Mouse (Mus musculus) layer of hippocampus, adult 18-20 months (tissue): ENCODE measurements around the gene Gh. TPM values are rescaled to one million over a fixed set of nuclear protein-coding genes. Genes with fewer than 3 reads are reported as not detected.

Source experiments
- DNase-seq, 2 experiments: peaks; one replicate each; pipeline ENCODE4 v3.0.0; 2022; ENCODE audit warnings: low spot score in 2 of 2
- total RNA-seq, 2 experiments: library from RNA; stranded (reverse); gene quantifications; 2 replicates each; pipeline ENCODE4 v1.2.3; 2021

Gene Gh
- total RNA-seq, 2 experiments from 2014 or later, result not detected

- no peak for DNase-seq
Measured at GRCm38 (mm10) chr11:106271131-106271793, 30.4 kb downstream of the Gh start.

GRCm38 (mm10) chr11:106269060-106269431 lies 32.6 kb downstream of the Gh start:
- peak in 1 of 2 experiments; percentile 40 for DNase-seq

GRCm38 (mm10) chr11:106268326-106269059 lies 33.2 kb downstream of the Gh start:
- DNase-seq, result peak; percentile 59 to 88

GRCm38 (mm10) chr11:106267871-106268270 lies 33.8 kb downstream of the Gh start:
- DNase-seq, result no peak

- DNase-seq, result peak in 1 of 2 experiments; percentile 39
Measured at GRCm38 (mm10) chr11:106267311-106267852, 34.3 kb downstream of the Gh start.

- no peak for DNase-seq
Measured at GRCm38 (mm10) chr11:106266431-106266830, 35.2 kb downstream of the Gh start.

- no peak for DNase-seq
Measured at GRCm38 (mm10) chr11:106265570-106265969, 36.1 kb downstream of the Gh start.

GRCm38 (mm10) chr11:106264988-106265387 lies 36.7 kb downstream of the Gh start:
- DNase-seq, result no peak

- DNase-seq, result no peak
Measured at GRCm38 (mm10) chr11:106263963-106264362, 37.7 kb downstream of the Gh start.

GRCm38 (mm10) chr11:106260826-106261450 lies 40.7 kb downstream of the Gh start:
- no peak for DNase-seq

- no peak for DNase-seq
Measured at GRCm38 (mm10) chr11:106256775-106257174, 44.9 kb downstream of the Gh start.

- peak; percentile 95 to 99 for DNase-seq
Measured at GRCm38 (mm10) chr11:106255685-106256451, 45.8 kb downstream of the Gh start, which contains the start of the genes Ftsj3 and Psmc5. TSS of gene Ftsj3 (minus strand) at chr11:106256079. TSS of gene Psmc5 (plus strand) at chr11:106256154.

- DNase-seq, result no peak
Measured at GRCm38 (mm10) chr11:106255174-106255573, 46.5 kb downstream of the Gh start.

GRCm38 (mm10) chr11:106254767-106255166 lies 46.9 kb downstream of the Gh start:
- no peak for DNase-seq

Other genes with a start within 250 kb of the Gh start
- 10 to 100 TPM; 18.3 TPM for gene Taco1, start 235.8 kb downstream of the Gh start, total RNA-seq
- 10 to 100 TPM; 30.4 to 32.6 TPM for gene Map3k3, start 217.3 kb downstream of the Gh start, total RNA-seq
- gene Gm10840, start 141.0 kb downstream of the Gh start, total RNA-seq, result 1 to 10 TPM in 1 of 2 experiments, not detected in 1; 1.4 TPM
- 100 to 1,000 TPM; 144 to 147 TPM for gene Limd2, start 141.0 kb downstream of the Gh start, total RNA-seq
- 10 to 100 TPM; 26.6 to 29.2 TPM for gene Strada, start 99.7 kb downstream of the Gh start, total RNA-seq
- gene Ccdc47, start 85.5 kb downstream of the Gh start, total RNA-seq, result 100 to 1,000 TPM in 1 of 2 experiments, 10 to 100 TPM in 1; 96.3 to 100 TPM
- gene Ddx42, start 84.9 kb downstream of the Gh start, total RNA-seq, result 10 to 100 TPM; 65.8 to 68.2 TPM
- 10 to 100 TPM; 26.2 to 31.1 TPM for gene Ftsj3, start 45.8 kb downstream of the Gh start, total RNA-seq
- gene Psmc5, start 45.7 kb downstream of the Gh start, total RNA-seq, result 100 to 1,000 TPM; 189 to 196 TPM
- gene Smarcd2, start 28.9 kb downstream of the Gh start, total RNA-seq, result 10 to 100 TPM; 23.9 to 26.3 TPM
- gene Tcam1, start 25.2 kb downstream of the Gh start, total RNA-seq, result under 1 TPM; 0.13 to 0.15 TPM
- gene Cd79b, start 12.9 kb upstream of the Gh start, total RNA-seq, result not detected
- under 1 TPM in 1 of 2 experiments, not detected in 1; 0.05 TPM for gene Scn4a, start 51.4 kb upstream of the Gh start, total RNA-seq
- not detected for gene Prr29, start 63.6 kb upstream of the Gh start, total RNA-seq
- 1 to 10 TPM; 2.4 to 3.1 TPM for gene Icam2, start 86.2 kb upstream of the Gh start, total RNA-seq
- gene Ern1, start 186.0 kb upstream of the Gh start, total RNA-seq, result 1 to 10 TPM; 10.0 TPM